Mouse (Mus musculus) erythroblast, adult 5-6 weeks (primary cell): ENCODE results near the gene Hoxc4. TPM values are rescaled to one million over a fixed set of nuclear protein-coding genes. Genes with fewer than 3 reads are reported as not detected.

Experiments used
- ATAC-seq: replicated peaks from 2 replicates; pipeline ENCODE4 v1.8.0; 2016; ENCODE audit warnings: moderate number of reproducible peaks, mild to moderate bottlenecking, moderate TSS enrichment, inconsistent platforms; ENCODE audit not compliant: poor library complexity, low FRiP score, severe bottlenecking
- total RNA-seq, 2 experiments: library from RNA; stranded (forward) in 1 of 2; stranded (reverse) in 1 of 2; fragments of 150-400 nt in 1 of 2; fragments of 200-764, 138-1000 nt in 1 of 2; gene quantifications; 2 replicates each; pipeline versions ENCODE4 v1.2.3 to v1.2.4; 2015 to 2017; ENCODE audit warnings: low replicate concordance in 2 of 2

Gene Hoxc4
- total RNA-seq, 2 experiments from 2014 or later: not detected

GRCm38 (mm10) chr15:103034043-103034806, 15.5 kb downstream of the Hoxc4 start:
- ATAC-seq: no peak

GRCm38 (mm10) chr15:103034807-103035547, 16.2 kb downstream of the Hoxc4 start:
- ATAC-seq: no peak

GRCm38 (mm10) chr15:103035548-103035881, 16.8 kb downstream of the Hoxc4 start:
- ATAC-seq: no peak

GRCm38 (mm10) chr15:103037579-103037978, 18.8 kb downstream of the Hoxc4 start:
- ATAC-seq: no peak

- ATAC-seq: no peak
Observed at GRCm38 (mm10) chr15:103038701-103039480, 20.2 kb downstream of the Hoxc4 start.

- ATAC-seq: no peak
Observed at GRCm38 (mm10) chr15:103039609-103040008, 20.9 kb downstream of the Hoxc4 start.

GRCm38 (mm10) chr15:103040601-103041000, 21.9 kb downstream of the Hoxc4 start:
- ATAC-seq: no peak

- no peak for ATAC-seq
Observed at GRCm38 (mm10) chr15:103041613-103042012, 22.9 kb downstream of the Hoxc4 start.

GRCm38 (mm10) chr15:103042209-103042608, 23.5 kb downstream of the Hoxc4 start:
- ATAC-seq: no peak

GRCm38 (mm10) chr15:103051670-103052069, 32.9 kb downstream of the Hoxc4 start:
- no peak for ATAC-seq

- no peak for ATAC-seq
Observed at GRCm38 (mm10) chr15:103053210-103053609, 34.5 kb downstream of the Hoxc4 start.

- no peak for ATAC-seq
Observed at GRCm38 (mm10) chr15:103056396-103056795, 37.7 kb downstream of the Hoxc4 start.

- no peak for ATAC-seq
Observed at GRCm38 (mm10) chr15:103058715-103059114, 40.0 kb downstream of the Hoxc4 start.

GRCm38 (mm10) chr15:103059393-103059992, 40.8 kb downstream of the Hoxc4 start:
- ATAC-seq: no peak

- ATAC-seq: no peak
Observed at GRCm38 (mm10) chr15:103060021-103060340, 41.2 kb downstream of the Hoxc4 start.

GRCm38 (mm10) chr15:103060341-103061130, 41.8 kb downstream of the Hoxc4 start:
- no peak for ATAC-seq

- ATAC-seq: no peak
Observed at GRCm38 (mm10) chr15:103061131-103061825, 42.5 kb downstream of the Hoxc4 start.

- no peak for ATAC-seq
Observed at GRCm38 (mm10) chr15:103061988-103062387, 43.3 kb downstream of the Hoxc4 start.

- no peak for ATAC-seq
Observed at GRCm38 (mm10) chr15:103065642-103066041, 46.9 kb downstream of the Hoxc4 start.
